Mouse (Mus musculus) ES-Bruce4 (cell line): ENCODE results near the gene Mc1r.

Source experiments
- CTCF ChIP-seq: IDR thresholded peaks from one replicate; pipeline ENCODE4 v1.8.1; 2011; ENCODE audit warnings: low read depth, low read length
- EP300 ChIP-seq: IDR thresholded peaks from 2 replicates; pipeline ENCODE4 v1.6.1; 2011; ENCODE audit warnings: low read depth, low read length; ENCODE audit not compliant: insufficient read depth
- POLR2A ChIP-seq: IDR thresholded peaks from one replicate; pipeline ENCODE4 v1.8.1; 2011; ENCODE audit warnings: low read length; ENCODE audit not compliant: insufficient read depth

DNA sequence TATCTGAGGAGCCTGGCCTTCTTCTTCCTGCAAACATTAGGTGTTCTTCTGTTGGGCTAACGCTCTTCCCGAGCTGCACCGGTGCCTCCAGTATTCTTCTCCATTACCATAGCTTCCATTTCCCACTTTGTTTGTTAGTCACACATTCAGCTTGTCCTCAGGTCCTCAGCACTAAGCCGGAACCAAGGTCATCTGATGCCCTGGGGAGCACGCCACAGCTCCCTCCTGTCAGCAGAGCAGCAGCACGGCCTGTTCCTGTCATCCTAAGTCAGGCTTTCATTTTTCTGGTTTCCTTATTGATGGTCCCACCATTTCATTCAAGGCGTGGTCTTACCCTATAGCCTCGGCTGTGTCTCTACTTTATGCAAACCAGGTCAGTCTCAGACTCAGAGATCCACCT is 19.1 kb upstream of the Mc1r start:
- TF ChIP-seq POLR2A: no peak
- TF ChIP-seq CTCF: no peak
- TF ChIP-seq EP300: no peak
